ENCODE assay signal across 8 mouse cellular contexts in the genomic region with DNA sequence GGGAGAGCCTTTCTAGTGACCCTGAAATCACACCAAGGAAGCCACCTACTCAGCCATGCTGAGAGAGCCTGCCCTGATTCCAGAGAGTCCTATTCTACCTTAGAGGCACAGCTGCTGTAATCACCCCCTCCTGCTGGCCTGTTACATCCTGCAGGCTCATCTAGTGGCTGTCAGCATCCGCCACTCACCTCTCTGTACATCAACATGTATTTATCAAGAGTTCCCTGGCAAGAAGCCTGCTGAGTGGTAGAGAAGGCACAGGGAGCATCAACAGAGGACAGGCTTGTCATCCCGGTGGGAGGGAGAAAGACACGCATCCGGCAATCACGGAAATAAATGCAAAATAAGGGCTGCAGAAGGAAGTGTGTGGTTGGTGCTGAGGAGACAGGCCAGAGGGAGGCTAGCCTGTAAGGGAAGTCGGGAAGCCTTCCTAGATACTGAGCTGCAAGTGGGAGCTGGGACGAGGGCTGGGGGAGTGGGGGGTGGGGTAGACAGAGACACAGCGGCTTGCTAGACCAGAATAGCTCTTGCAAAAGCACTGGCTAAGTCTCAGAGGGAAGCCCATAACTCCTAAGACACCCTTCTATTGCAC.
DNase-seq lines count a peak whose midpoint lies in the region; ATAC-seq lines count a peak whose summit lies in the region.

No protein-coding gene starts in this region.

- H3K9me3 ChIP-seq in kidney, embryonic 15.5 days (replicated peaks) = no peaks in the 10 kb centered on the region
- no peaks in the 10 kb centered on the region for H3K9me3 ChIP-seq in hindbrain, embryonic 13.5 days
- no peaks in the 10 kb centered on the region for H3K9me3 ChIP-seq in midbrain, embryonic 12.5 days

- DNase-seq in kidney, postnatal 10 days = no peak
- no peak for DNase-seq in kidney, adult 9 months
- no peak for DNase-seq in adrenal gland, postnatal 14 days

- H3K9ac ChIP-seq in kidney, embryonic 15.5 days = no peak overlapping the region
- H3K9ac ChIP-seq in hindbrain, embryonic 13.5 days = peak overlapping the region; percentile 24; the same call in 1 of the 2 replicates
- 0 out of 2 replicates have a peak overlapping the region, but pooled peaks have one; percentile 12 for H3K9ac ChIP-seq in midbrain, embryonic 12.5 days (replicated peaks)

- peaks cover 26% of the 10 kb centered on the region for H3K4me1 ChIP-seq in kidney, embryonic 15.5 days
- peaks cover 23% of the 10 kb centered on the region for H3K4me1 ChIP-seq in hindbrain, embryonic 13.5 days (replicated peaks)
- peaks cover 19% of the 10 kb centered on the region for H3K4me1 ChIP-seq in midbrain, embryonic 12.5 days

- H3K4me3 ChIP-seq in kidney, embryonic 15.5 days (replicated peaks) = no peak overlapping the region
- H3K4me3 ChIP-seq in hindbrain, embryonic 13.5 days = no peak overlapping the region
- no peak overlapping the region for H3K4me3 ChIP-seq in midbrain, embryonic 12.5 days

- peak overlapping the region; percentile 9; the same call in 1 of the 2 replicates for H3K27ac ChIP-seq in kidney, embryonic 15.5 days
- peak overlapping the region; percentile 86 for H3K27ac ChIP-seq in hindbrain, embryonic 13.5 days
- H3K27ac ChIP-seq in midbrain, embryonic 12.5 days (replicated peaks) = peak overlapping the region; percentile 67

- H3K36me3 ChIP-seq in kidney, embryonic 15.5 days = no peaks in the 10 kb centered on the region
- H3K36me3 ChIP-seq in hindbrain, embryonic 13.5 days = no peaks in the 10 kb centered on the region
- no peaks in the 10 kb centered on the region for H3K36me3 ChIP-seq in midbrain, embryonic 12.5 days

- H3K27me3 ChIP-seq in kidney, embryonic 15.5 days = no peaks in the 10 kb centered on the region
- H3K27me3 ChIP-seq in hindbrain, embryonic 13.5 days = no peaks in the 10 kb centered on the region
- no peaks in the 10 kb centered on the region for H3K27me3 ChIP-seq in midbrain, embryonic 12.5 days

- ATAC-seq in kidney, embryonic 15.5 days (replicated peaks; ENCODE audit: low FRiP score) = peak; percentile 35; the same call in 1 of the 2 replicates
- ATAC-seq in common myeloid progenitor, adult 5-6 weeks (replicated peaks; ENCODE audit: low read depth, poor library complexity, severe bottlenecking) = peak; percentile 72
- ATAC-seq in hindbrain, embryonic 13.5 days (ENCODE audit: low FRiP score) = peak; percentile 60
- peak; percentile 44; the same call in 1 of the 2 replicates for ATAC-seq in midbrain, embryonic 12.5 days (ENCODE audit: low FRiP score, low read depth)
- ATAC-seq in cerebellum, adult (ENCODE audit: insufficient number of reproducible peaks, low FRiP score, low TSS enrichment) = no peak

- WGBS in kidney, embryonic 15.5 days = 23% methylated on average over 8 of the region's 8 CpGs
- WGBS in hindbrain, embryonic 13.5 days = 9% methylated on average over 8 of the region's 8 CpGs
- 16% methylated on average over 8 of the region's 8 CpGs for WGBS in midbrain, embryonic 12.5 days

- H3K4me2 ChIP-seq in kidney, embryonic 15.5 days = no peak overlapping the region
- no peak overlapping the region for H3K4me2 ChIP-seq in hindbrain, embryonic 13.5 days
- no peak overlapping the region; the same call in 1 of the 2 replicates for H3K4me2 ChIP-seq in midbrain, embryonic 12.5 days (replicated peaks)

Comparison
In these comparisons a context has a peak if more than half of its experiments do, and no peak if none do; other contexts are left out.
1. H3K27ac ChIP-seq: peak in every context shown above with its lines; median percentile 86 in hindbrain, embryonic 13.5 days; 67 in midbrain, embryonic 12.5 days; 9 in kidney, embryonic 15.5 days.